Mouse (Mus musculus): Measurements from ENCODE around the gene Nav2.

Gene Nav2

DNA sequence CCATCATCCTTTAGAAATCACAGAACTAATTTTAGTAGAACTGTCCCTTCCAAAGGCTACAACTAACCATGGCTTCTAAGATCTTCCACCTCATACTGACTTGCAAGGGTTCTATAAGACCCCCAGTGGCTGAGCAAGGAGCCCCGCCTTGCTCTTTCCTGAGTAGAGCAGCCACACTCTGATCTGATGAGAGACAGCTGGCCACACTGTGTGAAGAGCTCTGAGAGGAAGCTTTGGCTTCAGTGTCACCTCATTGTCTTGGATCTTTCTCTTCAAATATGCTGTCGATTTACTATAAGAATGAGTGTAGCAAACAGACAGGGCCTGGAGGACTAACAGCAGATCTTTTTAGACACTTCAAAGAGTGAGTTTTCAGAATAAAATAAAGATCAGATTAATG lies 673.4 kb downstream of the Nav2 start:
- no peak for DNase-seq

DNA sequence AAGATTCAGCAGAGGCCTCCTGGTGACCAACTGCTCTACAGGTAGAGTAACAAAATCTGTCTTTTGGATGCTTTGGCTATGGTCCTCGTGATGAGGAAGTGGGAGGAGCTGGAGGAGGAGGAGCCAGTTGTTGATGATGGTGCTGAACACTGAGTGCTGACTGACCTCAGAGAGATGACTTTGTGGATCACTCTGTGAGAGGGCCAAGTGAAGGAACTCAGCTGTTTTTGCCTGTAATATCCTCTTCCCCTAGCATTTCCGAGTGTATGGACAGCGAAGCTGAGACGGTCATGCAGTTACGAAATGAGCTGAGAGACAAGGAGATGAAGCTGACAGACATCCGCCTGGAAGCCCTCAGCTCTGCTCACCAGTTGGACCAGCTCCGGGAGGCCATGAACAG lies 674.0 kb downstream of the Nav2 start:
- no peak for DNase-seq

DNA sequence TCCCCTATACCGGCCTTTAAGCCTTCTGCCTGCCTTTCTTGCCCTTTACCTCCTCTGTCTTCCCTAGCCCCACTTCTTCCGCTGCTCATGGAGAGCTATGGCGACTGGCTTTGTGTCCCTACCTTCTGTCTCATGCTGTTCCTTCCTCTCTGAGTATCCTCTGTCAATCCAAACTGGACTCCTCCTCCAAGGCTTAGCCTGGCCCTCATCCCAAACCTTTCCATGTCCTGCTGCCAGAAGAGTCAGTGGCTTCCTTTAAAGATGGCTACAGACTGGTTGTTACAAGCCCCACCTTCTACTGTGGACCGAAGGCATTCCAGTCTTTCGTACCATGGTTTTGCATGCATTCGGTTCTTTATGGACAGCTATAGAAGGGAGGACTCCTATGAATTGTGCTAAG lies 674.7 kb downstream of the Nav2 start:
- no peak for DNase-seq

DNA sequence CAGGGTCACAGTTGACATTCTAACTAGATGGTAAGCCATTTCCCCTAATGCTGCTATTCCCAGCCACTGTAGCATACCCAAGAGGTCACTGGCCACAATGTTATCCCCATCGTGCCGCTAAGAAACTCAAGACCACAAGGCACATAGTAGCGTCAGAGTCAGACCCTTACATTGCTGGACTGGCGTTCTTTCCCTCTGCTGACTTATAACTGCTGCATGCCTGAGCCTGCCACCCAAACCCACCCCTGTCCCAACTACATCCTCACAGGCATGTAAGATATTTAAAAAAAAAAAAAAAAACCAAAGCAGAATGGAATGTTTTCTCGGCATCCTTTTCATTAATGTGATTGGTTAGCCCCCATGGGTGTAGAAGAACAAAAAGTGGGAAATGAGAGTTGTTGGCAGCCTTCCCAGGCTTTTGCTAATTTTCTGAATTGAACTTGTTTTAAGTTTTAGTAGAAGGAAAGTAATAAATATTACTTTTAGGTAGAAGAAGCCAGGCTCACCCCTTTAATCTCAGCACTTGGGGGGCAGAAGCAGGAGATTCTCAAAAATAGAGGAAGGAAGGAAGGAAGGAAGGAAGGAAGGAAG lies 678.1 kb downstream of the Nav2 start:
- DNase-seq: no peak

DNA sequence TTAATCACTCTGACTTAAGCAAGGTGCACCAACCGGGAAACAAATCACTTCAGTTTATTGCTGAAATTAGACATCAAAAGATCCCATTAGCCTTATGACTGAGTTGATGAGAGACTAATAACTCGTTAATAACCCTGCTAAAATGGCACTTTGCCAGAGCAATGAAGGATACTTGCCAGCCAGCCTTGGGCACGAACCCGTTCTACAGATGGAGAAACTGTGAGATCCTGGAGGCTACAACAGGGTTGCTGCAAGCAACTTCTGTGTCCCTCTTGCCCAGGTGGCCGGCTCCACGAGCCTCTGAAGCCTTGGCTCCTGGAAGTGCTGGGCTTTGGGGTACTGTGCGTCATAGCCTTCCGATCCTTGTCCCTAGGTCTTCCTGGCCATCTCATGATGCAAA lies 681.1 kb downstream of the Nav2 start:
- no peak for DNase-seq

DNA sequence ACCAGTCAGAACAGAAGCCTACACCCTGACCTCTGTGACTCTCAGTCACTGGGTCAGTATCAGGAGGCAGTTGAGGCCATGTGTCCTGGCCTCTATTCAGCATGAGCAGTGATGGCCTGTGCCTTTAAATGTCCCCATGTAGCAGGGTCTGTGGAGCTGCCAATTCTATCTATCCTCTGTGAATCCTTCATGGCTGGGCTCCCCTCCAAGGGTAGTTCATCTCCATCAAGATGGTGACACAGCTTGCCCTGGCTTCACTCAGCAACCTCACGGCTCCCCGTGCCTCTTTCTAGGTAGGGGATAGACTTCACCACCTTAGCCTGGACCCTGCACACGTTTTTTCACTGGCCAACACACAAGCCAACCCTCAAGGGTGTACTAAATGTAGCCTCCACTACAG lies 689.3 kb downstream of the Nav2 start:
- no peak for DNase-seq

DNA sequence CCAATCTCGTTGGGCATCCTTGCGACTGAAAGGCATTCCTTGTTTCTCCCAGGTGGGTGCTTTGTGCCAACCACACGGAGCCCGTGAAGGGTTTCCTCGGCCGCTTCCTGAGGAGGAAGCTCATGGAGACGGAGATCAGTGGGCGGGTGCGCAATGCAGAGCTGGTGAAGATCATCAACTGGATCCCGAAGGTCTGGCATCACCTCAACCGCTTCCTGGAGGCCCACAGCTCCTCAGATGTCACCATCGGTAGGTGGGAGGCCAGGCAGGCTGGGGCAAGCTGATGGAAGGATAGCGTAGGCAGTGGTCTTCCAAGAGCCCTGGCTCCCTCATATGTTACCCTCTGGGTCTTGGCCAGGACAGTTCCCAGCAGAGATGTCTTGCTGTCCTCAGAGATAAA lies 689.7 kb downstream of the Nav2 start:
- DNase-seq: no peak

DNA sequence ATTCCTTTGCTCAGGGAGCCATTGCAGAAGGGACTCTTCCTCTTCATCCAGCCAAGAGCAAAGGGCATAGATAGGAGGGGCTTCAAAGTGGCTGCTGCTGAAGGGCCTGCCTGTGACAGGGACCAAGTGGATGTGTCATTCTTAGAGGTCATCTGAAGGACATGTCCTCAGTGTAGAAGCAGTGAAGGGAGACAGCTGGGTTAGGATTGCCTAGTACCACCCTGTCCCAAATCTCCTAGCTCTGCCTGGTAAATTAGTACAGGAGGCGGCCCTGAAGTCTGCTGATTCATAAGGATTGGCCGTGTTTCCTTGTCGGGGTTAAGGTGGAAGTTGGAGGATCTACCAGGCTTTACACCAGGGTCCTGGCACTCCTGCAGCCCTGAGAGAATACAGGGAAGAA lies 691.4 kb downstream of the Nav2 start:
- DNase-seq: no peak

DNA sequence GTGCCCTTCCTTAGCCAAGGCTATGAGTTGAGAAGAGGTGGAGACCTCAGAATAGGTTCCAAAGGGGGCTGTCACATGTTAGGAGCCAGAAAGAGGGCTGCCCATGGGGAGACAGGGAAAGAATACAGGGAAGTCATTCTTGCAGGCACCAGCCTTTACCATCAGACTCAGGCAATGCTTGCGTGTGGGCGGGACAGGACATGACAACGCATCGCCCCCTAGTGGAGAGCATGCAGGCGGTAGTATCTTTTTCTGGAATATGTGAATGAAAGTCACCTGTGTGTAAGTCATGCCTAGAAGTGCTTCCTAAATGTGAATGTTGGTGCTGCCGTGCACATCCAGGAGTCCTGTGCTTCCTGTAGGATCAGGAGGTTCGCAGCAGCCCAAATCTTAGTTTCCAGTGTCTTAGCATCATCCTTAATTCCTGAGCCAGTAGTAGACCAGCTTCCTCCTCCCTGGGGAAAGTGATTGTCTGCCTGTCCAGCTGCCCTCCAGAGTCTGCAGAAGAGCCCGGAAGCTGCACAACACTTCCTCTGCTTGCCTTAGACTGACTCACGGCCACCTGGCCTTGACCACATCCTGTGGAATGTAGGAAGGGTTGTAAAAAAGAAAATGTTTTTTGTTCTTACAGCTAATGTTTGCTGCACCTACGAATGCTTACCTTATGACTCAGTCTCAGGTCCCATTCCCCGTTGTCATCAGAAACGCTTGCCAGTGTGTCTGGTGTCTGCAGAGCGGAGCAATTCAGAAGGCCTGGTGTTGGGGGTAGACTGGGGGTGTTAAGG lies 692.9 kb downstream of the Nav2 start:
- DNase-seq: peak; percentile 68 to 85

DNA sequence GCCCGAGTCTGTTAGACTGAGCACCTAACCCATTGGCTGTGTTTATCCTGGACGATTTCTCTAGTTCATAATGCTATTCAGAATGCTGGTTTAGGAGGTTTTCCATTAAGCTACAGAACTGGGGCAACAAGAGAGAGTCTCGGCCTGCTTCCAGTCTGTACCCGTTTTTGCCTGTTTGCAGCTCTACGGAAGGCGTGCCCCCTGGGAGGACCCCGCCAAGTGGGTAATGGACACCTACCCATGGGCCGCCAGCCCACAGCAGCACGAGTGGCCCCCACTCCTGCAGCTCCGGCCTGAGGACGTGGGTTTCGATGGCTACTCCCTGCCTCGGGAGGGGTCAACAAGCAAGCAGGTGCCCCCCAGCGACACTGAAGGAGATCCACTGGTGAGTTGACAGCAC lies 695.7 kb downstream of the Nav2 start:
- DNase-seq: no peak

DNA sequence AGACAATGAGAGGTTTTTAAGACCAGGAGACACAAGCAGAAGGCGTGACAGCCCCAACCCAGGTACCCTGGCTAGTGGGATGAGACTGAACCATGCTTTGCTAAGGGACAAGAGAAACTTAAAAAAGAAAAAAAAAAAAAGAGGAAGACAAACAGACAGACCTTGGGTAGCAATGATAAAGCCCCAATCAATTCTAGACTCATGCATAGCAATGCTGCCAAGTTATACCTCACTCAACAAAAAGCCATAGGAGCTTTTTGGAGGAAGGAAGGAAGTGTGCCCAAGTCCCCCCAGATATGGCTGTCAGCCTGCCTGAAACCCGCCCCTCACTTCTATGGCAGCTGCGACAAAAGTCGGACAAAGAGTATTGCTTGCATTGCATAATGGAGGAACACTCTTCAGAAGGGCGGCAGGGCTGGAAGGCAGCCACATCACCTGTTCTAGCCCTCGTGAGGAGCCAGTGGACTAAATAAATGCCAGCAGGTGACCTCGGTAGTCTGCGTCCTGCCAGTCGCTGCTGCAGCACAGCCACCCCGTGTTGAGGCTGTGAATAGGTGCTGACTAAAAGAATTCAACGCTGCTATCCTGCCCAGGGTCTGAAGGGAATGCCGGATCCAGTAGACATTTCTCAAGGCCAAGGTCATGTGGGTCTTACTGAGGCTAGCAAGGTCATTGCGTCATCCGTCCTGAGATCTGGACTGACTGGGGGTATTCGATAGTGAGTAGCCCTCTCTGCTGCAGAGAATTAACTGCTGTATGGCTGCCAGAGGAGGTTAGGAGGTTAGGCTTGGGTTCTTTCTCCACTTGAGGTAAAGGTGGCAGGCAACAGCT lies 696.7 kb downstream of the Nav2 start:
- DNase-seq: peak; percentile 33 to 44

DNA sequence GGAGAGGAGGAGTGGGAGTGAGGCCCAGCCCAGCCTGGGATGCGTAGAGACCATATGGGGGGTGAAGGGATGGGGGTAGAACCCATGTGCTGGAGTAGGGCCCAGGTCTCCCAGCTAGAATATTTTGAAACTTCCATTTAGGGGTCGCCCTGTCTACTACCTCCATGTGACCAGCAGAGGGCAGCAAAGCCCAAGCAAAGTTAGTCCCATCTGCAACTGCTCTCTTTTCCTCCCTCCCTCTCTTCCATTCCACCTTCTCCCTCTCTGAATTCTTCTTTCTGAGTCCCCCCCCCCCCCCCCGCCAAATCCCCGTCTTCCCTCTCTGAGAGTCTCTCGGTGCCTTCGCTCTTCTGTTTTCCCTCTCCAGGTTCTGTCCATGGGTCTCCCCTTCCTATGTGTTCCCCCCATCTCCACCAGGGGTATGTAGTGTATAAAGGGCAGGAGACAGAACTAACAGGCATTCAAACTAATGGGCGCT lies 707.8 kb downstream of the Nav2 start:
- peak; percentile 54 to 84 for DNase-seq

DNA sequence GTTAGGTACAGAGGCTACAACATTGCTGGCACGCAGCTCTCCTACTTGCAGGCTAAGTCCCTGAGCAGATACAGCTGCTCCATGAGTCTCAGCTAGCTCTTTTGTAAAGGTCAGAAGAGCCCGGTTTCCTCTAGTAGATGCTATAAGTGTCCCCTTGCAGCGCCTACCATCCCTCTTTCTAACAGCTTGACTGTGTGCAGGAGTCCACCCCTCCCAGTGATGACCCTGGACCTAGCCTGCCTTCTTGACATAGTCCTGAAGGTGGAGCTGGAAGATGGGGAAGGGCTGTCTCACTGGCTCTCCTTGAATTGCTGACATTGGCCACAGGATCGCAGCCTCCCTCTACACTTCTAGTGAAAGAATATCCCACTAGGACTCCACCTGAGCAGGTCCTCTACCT lies 708.6 kb downstream of the Nav2 start:
- DNase-seq: no peak

DNA sequence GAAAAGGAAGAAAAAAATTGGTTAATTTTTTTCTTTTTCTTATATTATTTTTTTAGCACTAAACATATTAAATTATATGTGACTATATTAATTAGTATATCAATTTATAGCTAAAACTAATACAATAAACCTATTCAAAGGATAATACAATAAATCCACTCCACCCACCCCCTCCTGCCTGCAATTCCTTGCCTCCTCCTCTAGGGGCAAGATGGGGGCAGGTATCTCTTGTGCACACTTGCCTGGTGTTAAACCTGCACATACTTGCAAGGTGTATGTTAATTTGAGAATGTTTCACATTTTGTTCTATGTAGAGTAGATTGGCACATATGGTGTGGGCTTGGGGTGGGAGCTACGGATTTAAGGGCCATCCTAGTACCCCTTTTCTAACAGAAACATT lies 711.6 kb downstream of the Nav2 start:
- no peak for DNase-seq

DNA sequence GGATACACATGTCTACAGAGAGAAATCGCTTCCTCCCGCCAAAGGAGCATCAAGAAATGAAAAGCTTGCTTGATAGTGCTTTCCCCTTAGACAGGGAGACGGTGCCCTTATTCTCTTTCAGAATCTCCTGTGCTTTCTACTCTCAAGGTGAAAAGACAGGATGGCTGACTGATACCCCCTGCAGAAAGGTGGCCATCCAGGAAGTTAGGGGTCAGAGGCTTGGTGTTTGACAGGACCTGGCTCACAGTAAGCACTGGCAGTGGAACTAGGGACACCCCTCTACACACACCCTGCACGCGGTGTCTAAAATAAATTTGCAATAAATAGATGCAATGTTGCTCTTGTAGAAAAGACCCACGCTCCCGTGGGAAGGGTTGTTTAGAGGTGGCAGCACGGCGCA lies 723.4 kb downstream of the Nav2 start:
- no peak for DNase-seq

DNA sequence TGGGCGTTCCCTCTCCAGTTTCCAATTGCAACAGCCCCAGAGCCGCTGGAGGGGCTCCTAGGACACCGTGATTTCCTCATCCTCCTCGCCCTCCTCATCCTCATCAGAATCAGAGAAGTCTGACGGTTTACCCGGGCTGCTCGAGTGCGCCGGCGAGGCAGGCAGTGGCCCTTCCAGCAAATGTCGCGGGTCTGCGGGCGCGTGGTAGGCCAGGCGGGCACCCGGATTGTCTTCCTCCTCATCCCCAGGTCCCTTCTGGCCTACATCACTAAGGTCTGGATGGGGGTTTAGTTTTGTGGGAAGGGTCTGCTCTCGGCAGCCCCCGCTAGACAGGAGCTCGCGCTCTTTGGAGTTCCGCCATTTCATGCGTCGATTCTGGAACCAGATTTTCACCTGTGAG lies 723.9 kb downstream of the Nav2 start:
- DNase-seq: no peak

DNA sequence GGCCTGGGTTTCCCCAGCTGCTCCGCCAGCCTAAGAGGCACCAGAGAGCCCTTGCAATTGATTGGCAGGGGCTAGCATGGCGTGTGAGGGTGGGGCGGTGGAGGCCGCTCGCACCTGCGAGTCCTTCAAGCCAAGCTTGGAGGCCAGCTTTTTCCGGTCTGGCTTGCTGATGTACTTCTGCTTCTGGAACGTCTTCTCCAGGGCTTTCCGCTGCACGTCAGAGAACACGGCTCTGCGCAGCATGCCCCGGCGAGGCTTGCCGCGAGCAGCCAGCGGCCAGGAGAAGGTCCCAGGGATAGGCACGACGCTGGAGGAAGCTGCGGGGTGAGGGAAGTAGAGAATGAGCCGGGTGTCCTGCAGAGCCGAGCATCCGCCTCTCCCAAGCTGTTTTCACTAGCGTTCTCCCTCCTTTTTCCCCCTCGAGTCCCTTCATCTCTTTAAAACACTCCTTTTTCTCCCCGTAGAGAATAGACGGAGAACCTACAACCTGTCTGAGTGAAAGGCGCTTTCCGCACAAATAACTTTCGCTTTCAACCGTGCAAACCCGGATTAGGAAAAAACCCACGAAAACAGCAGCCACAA lies 725.0 kb downstream of the Nav2 start:
- peak; percentile 14 to 30 for DNase-seq

DNA sequence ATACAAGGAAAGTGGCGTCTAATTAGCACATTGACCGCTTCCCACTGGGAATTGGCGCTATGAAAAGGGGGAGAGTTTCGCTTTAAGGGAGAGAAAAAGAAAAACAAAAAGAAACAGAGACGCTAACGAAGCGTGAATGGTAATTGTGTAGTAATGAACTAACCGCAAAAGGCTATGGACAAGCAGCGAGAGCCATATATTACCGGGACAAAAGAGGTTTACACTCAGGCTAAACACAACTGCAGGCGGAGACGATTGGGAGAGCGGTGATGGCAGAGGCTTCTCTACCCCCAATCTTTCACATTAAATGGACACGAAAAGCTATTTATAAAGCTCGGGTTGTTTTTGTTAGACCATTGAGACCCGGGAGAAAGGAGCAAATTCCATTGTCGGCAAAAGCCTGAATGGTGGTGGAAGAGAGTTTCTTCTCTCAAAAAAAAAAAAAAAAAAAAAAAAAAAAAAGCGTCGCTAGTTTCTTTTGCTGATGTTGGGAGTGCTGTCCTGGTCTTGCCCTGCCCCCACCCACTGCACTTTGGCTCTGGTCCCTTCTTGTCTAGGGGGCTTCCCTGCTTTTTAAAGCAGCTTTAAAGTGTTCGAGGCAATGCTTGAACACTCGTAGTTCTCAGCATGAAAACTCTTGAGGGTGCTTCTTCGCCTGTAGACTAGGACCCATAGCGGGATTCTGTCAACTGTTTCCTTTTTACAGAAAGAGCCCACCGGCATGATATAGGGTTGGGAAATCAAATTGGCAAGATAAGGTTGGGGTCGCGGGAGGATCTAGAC lies 726.0 kb downstream of the Nav2 start:
- no peak for DNase-seq

DNA sequence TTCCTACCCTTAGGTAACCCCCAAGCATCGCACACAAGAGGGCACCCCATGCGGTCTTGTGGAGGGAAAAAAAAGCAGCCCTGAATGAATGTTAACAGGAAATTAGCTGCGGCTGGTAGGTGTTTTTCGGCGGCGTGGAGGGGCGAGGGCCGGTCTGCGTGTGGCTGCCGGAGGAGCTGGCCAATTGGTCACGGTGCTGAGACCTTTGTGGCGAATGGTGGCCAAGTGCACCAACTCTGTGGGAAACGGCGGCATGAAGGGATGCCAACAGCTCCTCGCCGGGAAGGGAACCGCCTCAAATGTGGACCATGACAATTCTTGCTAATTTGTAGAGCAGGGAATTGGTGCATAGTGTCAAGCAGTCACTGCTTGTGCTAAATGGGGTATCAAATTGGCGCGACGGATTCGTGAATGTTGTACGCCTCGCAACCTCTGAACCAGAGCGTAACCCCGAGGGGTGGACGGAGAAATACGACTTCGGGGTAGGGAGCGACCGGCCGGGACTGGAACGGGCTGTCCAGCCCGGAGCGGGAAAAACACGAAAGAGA lies 726.6 kb downstream of the Nav2 start:
- DNase-seq: peak in 1 of 2 experiments; percentile 15

DNA sequence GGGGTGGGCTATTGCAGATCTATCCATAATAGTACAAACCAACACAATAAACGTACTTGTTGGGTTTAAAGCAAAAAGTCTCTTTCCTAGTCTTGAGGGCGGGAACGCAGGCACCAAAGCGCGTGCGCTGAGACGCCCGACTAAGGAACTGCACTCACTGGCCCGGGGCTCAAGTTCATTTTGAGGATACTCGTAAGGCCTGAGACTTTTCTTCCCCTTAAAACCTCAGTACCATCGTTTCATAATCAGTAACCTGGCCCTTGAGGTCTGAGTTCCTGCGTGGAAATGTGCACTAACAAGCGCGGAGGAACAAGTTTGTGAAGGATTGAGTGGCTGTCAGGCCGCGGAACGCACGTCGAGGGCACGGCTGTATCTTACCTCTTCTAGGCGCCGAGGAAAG lies 727.5 kb downstream of the Nav2 start:
- no peak for DNase-seq

DNA sequence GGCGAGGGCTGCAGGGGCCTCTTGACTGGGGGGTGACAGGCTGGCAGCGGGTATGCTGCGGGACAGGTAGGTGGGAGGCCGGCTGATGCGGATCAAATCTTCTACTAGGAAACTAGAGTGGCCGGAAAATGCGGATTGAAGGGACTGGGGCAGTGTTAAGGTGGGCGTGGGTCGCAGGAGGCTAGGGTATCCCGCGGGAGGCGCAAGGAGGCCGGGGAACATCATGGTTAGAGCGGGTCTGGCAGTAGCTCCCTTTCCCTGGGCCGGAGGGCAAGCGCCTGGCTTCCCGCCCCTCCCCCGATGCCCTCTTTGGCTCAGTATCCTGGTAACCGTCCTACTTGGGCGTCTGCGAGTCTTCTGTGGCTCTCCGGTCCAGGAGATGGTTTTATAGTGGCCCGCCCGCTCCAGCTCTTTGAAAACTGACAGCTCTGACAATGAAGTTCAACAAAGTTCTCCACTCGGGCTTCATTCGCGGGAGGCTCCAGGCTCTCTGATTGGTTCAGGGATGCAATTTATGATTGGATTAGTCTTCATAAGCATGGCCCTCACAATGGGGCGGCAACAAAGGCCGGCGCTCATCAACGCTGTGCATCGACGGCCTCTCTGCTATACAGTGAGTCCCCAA lies 728.1 kb downstream of the Nav2 start, which contains the start of gene Dbx1:
Gene Dbx1 (minus strand): TSS at position 359 of the 625 bp plus-strand sequence.
- peak in 1 of 2 experiments; percentile 5 for DNase-seq

DNA sequence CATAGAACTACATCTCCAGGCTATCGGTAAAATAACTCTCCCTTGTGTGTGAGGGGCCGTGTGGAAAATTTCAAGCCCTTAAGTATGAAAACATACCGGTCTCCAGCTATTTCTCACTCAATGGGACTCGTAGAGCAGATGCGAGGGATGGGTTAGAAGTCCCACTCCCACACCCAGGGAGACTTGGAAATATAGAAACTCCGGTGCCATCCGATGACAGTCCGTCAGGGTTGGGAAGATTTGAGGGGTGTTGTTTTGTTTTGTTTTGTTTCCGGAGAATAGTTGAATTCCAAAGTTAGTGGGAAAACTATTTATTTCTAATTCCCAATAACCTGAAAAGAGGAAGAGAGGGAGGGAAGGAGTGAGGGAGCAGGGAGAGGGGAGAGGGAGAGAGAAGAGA lies 728.8 kb downstream of the Nav2 start:
- no peak for DNase-seq

All from kidney, postnatal 36 days (tissue).